Mouse (Mus musculus): ENCODE data around the gene Polr2e.

The Polr2e gene

GRCm38 (mm10) chr10:80017361-80017760 is 22.2 kb downstream of the Polr2e start:
- WGBS = 75% methylated on average over 3 of the region's 3 CpGs

DNA sequence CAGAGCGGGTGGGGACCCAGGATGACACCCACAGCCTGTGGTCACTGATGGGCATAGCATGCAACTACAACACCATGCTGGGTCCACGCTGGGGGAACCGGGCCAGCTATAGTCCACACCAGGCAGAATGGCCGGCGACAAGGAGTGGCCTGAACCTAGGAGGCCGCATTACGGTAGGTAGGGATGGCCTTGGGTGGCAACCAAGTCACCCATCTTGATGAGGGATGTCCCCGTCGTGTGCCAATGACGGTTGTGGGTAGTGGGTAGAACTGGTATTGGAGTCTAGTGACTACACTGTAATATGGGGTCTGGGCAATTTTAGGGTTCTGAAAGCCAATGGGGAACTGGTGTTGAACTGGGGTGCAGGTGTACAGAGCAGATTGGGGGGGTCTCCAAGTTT is 22.7 kb downstream of the Polr2e start:
- 93% methylated on average over 10 of the region's 10 CpGs for WGBS

DNA sequence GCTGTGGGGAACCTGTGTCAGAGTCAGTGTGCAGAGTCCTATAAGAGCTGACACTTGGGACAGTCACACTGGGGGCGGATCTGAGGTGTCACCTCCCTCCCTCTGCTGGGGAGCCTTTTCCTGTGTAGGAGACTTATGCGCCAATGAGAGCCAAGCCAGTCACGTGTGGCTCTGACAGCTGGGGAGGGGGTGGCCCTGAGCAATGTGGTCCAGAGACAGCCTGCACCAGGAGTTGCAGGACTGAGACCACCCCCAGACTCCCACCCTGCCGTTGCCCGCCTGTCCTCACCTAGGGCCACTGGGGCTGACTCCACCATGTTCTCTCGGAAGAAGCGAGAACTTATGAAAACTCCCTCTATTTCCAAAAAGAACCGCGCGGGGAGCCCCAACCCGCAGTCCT is 23.1 kb downstream of the Polr2e start, which contains the start of gene Arhgap45:
Arhgap45 (plus strand) TSS at position 143 of the 400 bp plus-strand sequence.
- 66% methylated on average over 11 of the region's 11 CpGs for WGBS

DNA sequence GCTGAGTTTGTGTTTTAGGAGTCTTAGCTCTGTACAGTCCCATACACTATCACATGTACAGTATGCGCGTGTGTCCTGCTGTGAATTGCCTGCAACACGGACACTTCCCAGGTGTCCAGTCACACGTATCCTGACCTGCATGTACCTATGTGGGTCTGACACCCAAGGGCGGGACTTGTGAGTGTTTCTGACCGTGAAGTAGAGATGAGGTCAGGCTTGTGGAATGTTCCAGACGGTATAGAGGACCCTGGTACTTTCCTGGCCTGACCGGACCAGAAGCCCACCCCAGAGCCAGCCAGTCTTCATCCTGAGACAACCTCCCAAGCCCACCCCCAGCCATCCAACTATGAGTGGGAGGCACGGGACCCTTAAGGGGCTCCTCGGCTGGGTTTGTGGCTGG is 24.0 kb downstream of the Polr2e start:
- WGBS = 89% methylated on average over 10 of the region's 10 CpGs

GRCm38 (mm10) chr10:80014484-80015290 is 24.9 kb downstream of the Polr2e start:
- 49% methylated on average over 28 of the region's 28 CpGs for WGBS

- WGBS = 60% methylated on average over 25 of the region's 25 CpGs
Observed at GRCm38 (mm10) chr10:80013609-80014008, 26.0 kb downstream of the Polr2e start.

DNA sequence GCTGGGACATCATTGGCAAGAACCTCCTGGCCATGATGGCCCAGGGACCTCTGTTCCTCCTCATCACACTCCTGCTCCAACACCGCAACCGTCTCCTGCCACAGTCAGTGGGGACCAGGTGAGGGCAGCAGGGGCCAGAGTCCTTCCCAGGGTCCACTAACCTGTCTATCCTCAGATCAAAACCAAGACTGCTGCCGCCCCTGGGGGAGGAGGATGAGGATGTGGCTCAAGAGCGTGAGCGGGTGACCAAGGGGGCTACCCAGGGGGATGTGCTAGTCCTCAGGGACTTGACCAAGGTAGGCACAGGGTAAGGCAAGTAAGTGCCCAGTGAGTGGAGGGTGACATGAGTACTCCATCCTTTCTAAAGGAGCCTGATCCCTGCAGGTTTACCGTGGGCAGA is 27.9 kb downstream of the Polr2e start:
- WGBS = 89% methylated on average over 6 of the region's 6 CpGs

DNA sequence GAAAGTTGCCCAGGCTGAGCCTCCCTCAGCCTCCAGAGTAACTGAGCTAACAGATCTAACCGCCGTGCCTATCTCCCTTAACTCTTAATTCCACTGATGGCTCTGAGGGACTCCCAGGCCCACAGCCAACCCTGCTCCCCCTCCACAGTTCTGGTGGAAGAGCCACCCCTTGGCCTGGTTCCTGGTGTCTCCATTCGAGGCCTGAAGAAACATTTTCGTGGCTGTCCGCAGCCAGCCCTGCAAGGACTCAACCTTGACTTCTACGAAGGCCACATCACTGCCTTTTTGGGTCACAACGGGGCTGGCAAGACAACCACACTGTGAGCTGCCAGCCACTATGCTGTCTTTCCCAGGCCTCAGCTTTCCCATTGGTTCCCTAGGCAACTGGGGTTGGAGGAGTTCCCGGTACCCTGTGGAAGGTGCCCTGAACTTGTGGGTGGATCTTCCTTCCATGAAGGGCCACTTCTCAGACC is 35.3 kb downstream of the Polr2e start:
- WGBS = 69% methylated on average over 8 of the region's 8 CpGs

DNA sequence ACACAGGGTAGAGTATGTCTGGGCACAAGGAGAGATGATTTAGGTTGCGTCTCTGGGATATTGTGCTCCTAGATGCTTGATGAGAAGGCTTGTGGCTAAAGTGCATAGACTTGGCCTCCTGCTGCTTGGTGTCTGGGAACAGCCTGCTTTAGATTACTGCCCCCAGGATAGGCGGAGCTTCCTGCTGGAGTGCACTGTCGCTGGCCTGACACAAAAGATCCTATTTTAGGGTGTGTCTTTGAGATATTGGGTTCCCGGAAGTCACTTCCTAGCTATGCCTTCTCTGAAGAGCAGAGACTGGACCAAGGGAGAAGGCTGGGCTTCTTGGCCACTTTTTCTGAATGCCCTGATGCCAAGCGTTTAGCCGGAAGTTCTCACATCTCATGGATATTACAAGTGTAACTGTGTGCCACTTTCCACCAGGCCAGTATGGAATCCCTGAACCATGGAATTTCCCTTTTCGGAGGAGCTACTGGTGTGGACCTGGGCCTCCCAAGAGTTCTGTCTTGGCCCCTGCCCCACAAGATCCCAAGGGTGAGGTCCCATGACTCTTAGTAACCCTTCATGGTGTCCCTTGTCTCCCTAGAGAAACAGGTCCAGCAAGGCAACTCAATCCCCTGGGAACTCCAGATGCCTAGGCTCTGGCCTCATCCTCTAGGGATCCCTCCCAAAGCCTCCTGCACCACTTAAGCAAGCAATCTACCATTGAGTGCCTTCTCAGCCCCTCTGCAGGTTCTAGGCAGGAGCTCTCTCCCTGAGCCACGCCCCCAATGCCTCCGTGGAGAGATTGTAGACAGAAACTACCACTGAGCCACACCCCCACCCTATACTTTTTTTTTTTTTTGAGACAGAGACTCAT is 36.0 kb downstream of the Polr2e start:
- 71% methylated on average over 9 of the region's 9 CpGs for WGBS

DNA sequence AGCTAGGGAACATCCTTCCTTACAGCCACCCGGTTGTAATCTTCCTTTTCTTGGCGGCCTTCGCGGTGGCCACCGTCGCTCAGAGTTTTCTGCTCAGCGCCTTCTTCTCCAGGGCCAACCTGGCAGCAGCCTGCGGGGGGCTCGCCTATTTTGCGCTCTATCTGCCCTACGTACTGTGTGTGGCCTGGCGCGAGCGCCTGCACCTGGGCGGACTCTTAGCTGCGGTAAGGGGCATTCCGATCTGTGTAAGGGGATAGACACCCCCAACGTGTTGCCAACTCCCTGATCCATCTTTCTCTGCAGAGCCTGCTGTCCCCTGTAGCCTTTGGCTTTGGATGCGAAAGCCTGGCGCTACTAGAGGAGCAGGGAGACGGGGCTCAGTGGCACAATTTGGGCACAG is 36.8 kb downstream of the Polr2e start:
- WGBS = 58% methylated on average over 21 of the region's 21 CpGs

GRCm38 (mm10) chr10:80001945-80002344 is 37.6 kb downstream of the Polr2e start:
- 89% methylated on average over 9 of the region's 9 CpGs for WGBS

DNA sequence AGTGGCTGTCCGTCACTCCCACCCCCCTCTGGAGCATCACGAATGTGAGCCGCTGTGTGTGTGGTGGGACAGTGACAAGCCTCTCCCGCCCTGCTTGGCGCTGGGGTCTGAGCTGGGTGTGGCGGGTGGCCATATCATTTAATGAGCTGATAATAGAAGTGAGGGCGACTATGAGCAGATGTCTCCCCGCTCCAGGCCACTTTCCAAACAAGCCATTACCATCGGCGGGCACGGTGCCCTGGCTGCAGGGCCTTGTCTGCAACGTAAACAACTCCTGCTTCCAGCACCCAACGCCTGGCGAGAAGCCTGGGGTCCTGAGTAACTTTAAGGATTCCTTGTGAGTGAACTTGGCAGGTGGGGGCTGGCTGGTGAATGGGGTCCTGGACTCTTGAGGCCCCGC is 41.8 kb downstream of the Polr2e start:
- WGBS = 25% methylated on average over 15 of the region's 15 CpGs

DNA sequence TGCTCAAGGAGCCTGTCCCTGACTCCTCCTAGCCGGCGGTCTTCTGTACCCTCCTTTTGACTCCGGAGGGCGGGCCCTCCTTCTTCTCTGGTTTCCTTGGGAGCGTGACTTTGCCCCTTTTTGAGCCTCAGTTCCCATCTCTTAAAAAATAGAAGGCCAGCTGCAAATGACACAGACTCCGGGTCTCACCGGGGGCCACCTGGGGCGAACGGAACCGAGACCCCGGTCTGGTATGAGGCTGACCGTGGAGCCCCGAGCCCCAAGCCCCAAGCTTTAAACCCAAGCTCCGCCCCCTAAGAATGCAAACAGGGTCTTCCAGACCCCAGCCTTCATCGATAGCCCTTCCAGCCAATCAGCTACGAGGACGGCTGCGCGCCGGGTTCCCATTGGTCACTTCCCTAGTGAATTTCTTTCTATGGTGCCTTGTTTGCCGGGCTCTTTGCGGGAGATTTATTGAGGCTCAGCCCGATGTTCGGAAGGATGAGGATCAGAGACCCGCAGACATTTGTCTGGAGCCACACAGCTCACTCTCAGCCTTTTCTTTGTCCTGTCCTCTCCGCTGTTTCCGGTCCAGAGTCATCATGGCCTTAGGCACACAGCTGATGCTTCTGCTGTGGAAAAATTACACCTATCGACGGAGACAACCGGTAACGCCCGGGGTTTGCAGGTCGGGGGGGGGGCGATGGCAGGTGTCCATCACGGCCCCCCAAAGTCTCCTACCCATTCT is 42.4 kb downstream of the Polr2e start:
- 2% methylated on average over 35 of the region's 35 CpGs for WGBS

- WGBS = under 1% methylated on average over 34 of the region's 34 CpGs
Observed at GRCm38 (mm10) chr10:79996272-79997033, 43.1 kb downstream of the Polr2e start, which contains the start of gene Abca7. Gene Abca7, plus strand, starts transcription at chr10:79996494.

GRCm38 (mm10) chr10:79995636-79996035 is 44.0 kb downstream of the Polr2e start:
- 69% methylated on average over 1 of the region's 1 CpGs for WGBS

- 65% methylated on average over 16 of the region's 16 CpGs for WGBS
Observed at GRCm38 (mm10) chr10:79994397-79995115, 45.0 kb downstream of the Polr2e start.

DNA sequence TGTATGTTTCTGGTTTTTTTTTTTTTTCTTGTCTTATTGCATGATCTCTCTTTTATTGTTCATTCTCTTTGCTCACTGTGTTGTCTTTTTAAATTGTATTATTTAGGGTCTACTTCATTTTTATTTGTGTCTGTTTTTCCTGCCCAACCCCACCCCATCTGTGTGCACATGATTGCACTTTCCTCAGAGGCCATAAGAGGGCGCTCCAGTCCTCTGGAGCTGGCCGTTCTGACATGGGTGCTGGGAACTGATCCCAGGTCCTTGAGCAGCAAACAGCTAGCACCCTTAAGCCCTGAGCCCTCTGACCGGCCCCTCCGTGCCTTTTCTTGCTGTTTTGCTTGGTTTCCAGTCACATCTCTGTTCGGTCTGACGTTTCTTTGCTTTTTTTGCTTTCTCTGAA is 48.0 kb downstream of the Polr2e start:
- WGBS = 86% methylated on average over 6 of the region's 6 CpGs

DNA sequence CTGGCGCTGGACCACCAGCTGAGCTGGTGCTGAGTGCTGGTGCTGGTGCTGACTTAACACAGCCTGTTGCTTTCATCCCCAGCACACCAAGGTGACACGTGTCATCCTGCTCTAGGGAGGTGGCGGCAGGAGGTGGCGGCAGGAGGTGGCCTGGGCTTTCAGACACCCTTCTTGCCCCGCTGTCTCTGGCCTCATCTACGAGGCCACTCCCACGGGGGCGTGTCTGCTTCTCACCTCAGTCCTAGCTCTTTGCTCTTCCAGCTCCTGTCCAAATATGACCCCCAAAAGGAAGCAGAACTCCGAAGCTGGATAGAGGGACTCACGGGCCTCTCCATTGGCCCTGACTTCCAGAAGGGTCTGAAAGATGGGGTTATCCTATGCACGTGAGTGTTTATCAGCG is 48.5 kb downstream of the Polr2e start:
- WGBS = 69% methylated on average over 12 of the region's 12 CpGs

DNA sequence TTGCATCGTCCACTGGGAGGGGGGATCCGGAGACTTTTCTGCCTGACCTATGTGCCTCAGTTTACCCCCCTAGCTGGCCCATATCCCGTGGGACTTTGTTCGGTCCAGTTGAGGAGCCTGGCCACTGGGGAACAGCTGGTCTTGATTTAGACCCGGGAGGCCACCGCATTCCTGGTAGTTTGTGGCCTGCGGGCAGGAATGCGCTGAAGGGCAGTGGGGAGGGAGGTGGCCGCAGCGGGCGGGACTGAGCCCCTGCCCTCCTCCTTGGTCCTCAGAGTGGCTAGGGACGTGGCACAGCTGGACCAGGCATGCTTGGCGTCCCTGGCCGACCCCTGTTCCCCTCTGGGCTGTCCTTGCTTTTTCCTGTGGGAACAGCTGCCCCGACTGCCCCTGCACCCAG is 49.7 kb downstream of the Polr2e start:
- 31% methylated on average over 15 of the region's 15 CpGs for WGBS

- WGBS = 52% methylated on average over 8 of the region's 8 CpGs
Observed at GRCm38 (mm10) chr10:79989272-79989786, 50.3 kb downstream of the Polr2e start.
